Mouse (Mus musculus) hindbrain, postnatal 0 days (tissue): Measurements from ENCODE around the gene Hoxb6. TPM values are rescaled to one million over a fixed set of nuclear protein-coding genes. Genes with fewer than 3 reads are reported as not detected.

Experiments
- ATAC-seq: fragments of 200-750 bp; cut with Nextera tagmentation; 2 replicates; pipeline ENCODE4 v1.8.0; 2017; ENCODE audit warnings: mild to moderate bottlenecking, moderate TSS enrichment, moderate library complexity
- DNase-seq: peaks from one replicate; pipeline ENCODE4 v3.0.0-alpha.2; 2015; ENCODE audit warnings: low spot score
- H3K27ac ChIP-seq: fragments of 300-500 bp; sonication (generic); 2 replicates; pipeline ENCODE4 v1.5.1; 2014; ENCODE audit warnings: mild to moderate bottlenecking
- H3K27me3 ChIP-seq: fragments of 300-500 bp; sonication (generic); 2 replicates; pipeline ENCODE4 v1.6.1; 2014; ENCODE audit warnings: low read length, mixed read lengths; ENCODE audit not compliant: insufficient read depth
- H3K36me3 ChIP-seq: fragments of 300-500 bp; sonication (generic); 2 replicates; pipeline ENCODE4 v1.6.1; 2014; ENCODE audit warnings: low read length, mixed read lengths; ENCODE audit not compliant: insufficient read depth
- H3K4me1 ChIP-seq: fragments of 300-500 bp; sonication (generic); 2 replicates; pipeline ENCODE4 v1.6.1; 2014; ENCODE audit warnings: antibody characterized with exemption, low read length, mixed read lengths; ENCODE audit not compliant: insufficient read depth
- H3K4me2 ChIP-seq: fragments of 300-500 bp; sonication (generic); 2 replicates; pipeline ENCODE4 v1.6.1; 2014; ENCODE audit warnings: low read depth, mild to moderate bottlenecking, low read length, moderate library complexity, mixed read lengths
- H3K4me3 ChIP-seq: fragments of 300-500 bp; sonication (generic); 2 replicates; pipeline ENCODE4 v1.5.1; 2014; ENCODE audit warnings: low read length
- H3K9ac ChIP-seq: fragments of 300-500 bp; sonication (generic); replicated peaks from 2 replicates; pipeline ENCODE4 v1.6.1; 2014; ENCODE audit warnings: mild to moderate bottlenecking, low read length, moderate library complexity, mixed read lengths
- H3K9me3 ChIP-seq: fragments of 300-500 bp; sonication (generic); 2 replicates; pipeline ENCODE4 v1.6.1; 2016; ENCODE audit warnings: low read length, mixed read lengths
- CTCF ChIP-seq: IDR thresholded peaks from 2 replicates; pipeline ENCODE4 v1.5.1; 2016; ENCODE audit warnings: antibody characterized with exemption, control low read depth, low read depth
- WGBS: fragments of 180-500 bp; shearing (Covaris S2); extraction: QIAGEN DNeasy Blood & Tissue Kit; methylation state at CpG from one replicate; pipeline ENCODE4 v1.1.7; 2014; 5-methylcytosine and 5-hydroxymethylcytosine counted together
- polyA plus RNA-seq: library from polyadenylated mRNA; unstranded; fragments of >200 nt; fragmentation: Nextera tagmentation; extraction: Ambion mirVana; gene quantifications from 2 replicates; pipeline ENCODE4 v1.2.1, GENCODE M21; 2015
- total RNA-seq: library from RNA; depleted of rRNA; stranded (reverse); fragments of >200 nt; gene quantifications from 2 replicates; pipeline ENCODE4 v1.2.3, GENCODE M21; 2014

The Hoxb6 gene
- total and polyA plus RNA-seq, 2 experiments from 2014 or later: 23.2 to 29.0 TPM

GRCm38 (mm10) chr11:96346916-96347520 is 54.7 kb downstream of the Hoxb6 start:
- TF ChIP-seq CTCF: no peak
- WGBS: 16% methylated on average over 5 of the region's 5 CpGs
- ATAC-seq (no peak), DNase-seq (no peak)
- Histone ChIP-seq H3K4me1 (0 out of 2 replicates have a peak, but pooled peaks cover 4% of the 10 kb centered on the region), H3K27ac (peak overlapping the region; percentile 89; the same call in 1 of the 2 replicates), H3K4me3 (no peak overlapping the region), H3K9ac (no peak overlapping the region), H3K27me3 (peaks cover 71% of the 10 kb centered on the region), H3K9me3 (no peaks in the 10 kb centered on the region), H3K36me3 (no peaks in the 10 kb centered on the region), H3K4me2 (no peak overlapping the region)

DNA sequence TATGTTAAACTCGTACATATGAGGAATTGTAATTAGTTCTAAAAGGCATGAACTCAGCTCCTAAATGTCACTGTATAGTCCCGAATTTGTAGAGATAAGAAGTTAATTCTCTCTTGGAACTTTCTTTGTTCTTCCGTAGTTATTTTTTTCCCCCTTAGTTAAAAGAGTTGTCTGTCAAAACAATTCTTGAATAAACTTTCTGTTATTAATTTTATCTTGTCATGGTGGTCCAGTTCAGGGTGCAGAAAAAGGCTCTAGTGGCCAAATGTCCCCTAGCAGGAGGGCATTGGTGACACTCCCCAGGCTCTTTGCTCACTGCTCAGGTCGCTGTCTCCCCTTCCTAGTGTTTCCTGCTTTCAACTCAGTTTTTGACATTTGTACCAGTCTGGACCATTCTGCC is 55.4 kb downstream of the Hoxb6 start:
- DNase-seq (no peak), ATAC-seq (no peak)
- H3K9me3 ChIP-seq: no peaks in the 10 kb centered on the region
- H3K9ac ChIP-seq: no peak overlapping the region
- WGBS: 13% methylated on average over 4 of the region's 4 CpGs
- peak overlapping the region; percentile 91 for H3K27ac ChIP-seq
- H3K4me1 ChIP-seq: 0 out of 2 replicates have a peak, but pooled peaks cover 4% of the 10 kb centered on the region
- H3K4me2 ChIP-seq: peak overlapping the region; percentile 24; the same call in 1 of the 2 replicates
- no peak overlapping the region for H3K4me3 ChIP-seq
- peaks cover 73% of the 10 kb centered on the region for H3K27me3 ChIP-seq
- TF ChIP-seq CTCF: no peak
- no peaks in the 10 kb centered on the region for H3K36me3 ChIP-seq

DNA sequence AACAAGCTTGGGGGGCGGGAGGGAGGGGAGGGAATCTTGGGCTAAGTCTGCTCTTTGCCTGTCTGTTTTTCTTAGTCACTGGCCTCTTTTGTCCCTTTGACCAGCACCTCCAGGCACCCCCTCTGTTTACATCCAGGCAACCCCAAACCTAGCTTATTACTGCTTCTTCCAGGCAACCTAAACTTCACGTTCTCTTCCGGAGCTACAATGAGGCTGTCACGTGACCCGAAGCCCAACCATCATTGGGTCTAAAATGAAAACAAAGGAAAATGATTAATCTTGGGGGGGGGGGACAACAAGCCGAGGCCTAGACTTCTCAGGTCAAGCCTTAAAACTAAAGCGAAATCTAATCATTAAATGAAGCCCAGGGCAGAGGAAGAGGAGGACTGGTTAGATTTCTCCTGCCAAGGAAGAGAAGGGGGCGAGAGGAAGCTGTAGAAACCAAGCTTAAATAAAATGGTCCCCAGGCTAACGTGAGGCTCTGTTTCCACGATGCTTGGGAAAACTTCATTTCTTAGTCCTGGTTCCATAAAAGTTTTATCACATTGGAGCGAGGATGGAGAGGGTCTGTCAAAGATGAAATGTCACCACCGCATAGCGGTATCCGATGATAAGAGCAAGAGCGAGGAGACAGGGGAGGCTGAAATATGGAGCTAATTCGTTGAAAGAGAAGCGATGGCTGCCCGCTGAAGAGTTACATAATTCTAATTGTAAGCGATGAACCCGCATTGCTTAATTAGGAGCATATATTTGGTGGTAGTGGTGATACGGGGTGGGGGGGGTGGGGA is 56.1 kb downstream of the Hoxb6 start:
- 6% methylated on average over 21 of the region's 21 CpGs for WGBS
- Histone ChIP-seq H3K4me3 (no peak overlapping the region), H3K4me1 (0 out of 2 replicates have a peak, but pooled peaks cover 4% of the 10 kb centered on the region), H3K9ac (0 out of 2 replicates have a peak overlapping the region, but pooled peaks have one; percentile 28), H3K4me2 (peak overlapping the region; percentile 24), H3K36me3 (no peaks in the 10 kb centered on the region), H3K27me3 (peaks cover 67% of the 10 kb centered on the region), H3K27ac (peak overlapping the region; percentile 91), H3K9me3 (no peaks in the 10 kb centered on the region)
- TF ChIP-seq CTCF: no peak
- DNase-seq (peak; percentile 70), ATAC-seq (no peak)

DNA sequence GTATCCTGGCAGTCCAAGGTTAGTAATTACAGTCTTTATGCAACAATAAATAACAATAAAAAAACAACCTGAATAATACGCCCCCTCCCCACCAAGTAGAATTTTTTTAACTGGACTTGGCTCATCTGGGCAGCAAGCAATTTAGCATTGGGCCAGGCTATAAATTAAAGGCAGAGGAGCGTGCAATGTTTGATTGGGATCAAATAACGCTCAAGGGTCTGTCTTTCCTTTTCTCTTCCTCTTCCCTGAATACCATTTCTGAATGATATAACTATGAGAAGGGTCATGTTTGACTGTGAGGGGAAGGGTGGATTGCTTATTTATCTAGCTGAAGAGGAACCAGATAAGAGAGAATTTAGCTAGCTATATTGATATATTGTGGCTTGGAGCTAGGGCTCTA is 56.7 kb downstream of the Hoxb6 start:
- 16% methylated on average over 3 of the region's 3 CpGs for WGBS
- Histone ChIP-seq H3K27ac (peak overlapping the region; percentile 91), H3K9ac (peak overlapping the region; percentile 28; the same call in 1 of the 2 replicates), H3K27me3 (peaks cover 62% of the 10 kb centered on the region), H3K4me3 (no peak overlapping the region), H3K4me1 (0 out of 2 replicates have a peak, but pooled peaks cover 4% of the 10 kb centered on the region), H3K4me2 (peak overlapping the region; percentile 24), H3K9me3 (no peaks in the 10 kb centered on the region), H3K36me3 (no peaks in the 10 kb centered on the region)
- ATAC-seq: no peak
- TF ChIP-seq CTCF: no peak
- no peak for DNase-seq

GRCm38 (mm10) chr11:96349491-96350340 is 57.4 kb downstream of the Hoxb6 start:
- no peak for ATAC-seq
- 0 out of 2 replicates have a peak overlapping the region, but pooled peaks have one; percentile 28 for H3K9ac ChIP-seq
- peak; percentile 47 for DNase-seq
- H3K4me2 ChIP-seq: peak overlapping the region; percentile 24
- no peaks in the 10 kb centered on the region for H3K36me3 ChIP-seq
- H3K4me1 ChIP-seq: no peaks in the 10 kb centered on the region
- H3K27me3 ChIP-seq: peaks cover 61% of the 10 kb centered on the region
- H3K27ac ChIP-seq: peak overlapping the region; percentile 91
- WGBS: 4% methylated on average over 14 of the region's 14 CpGs
- no peaks in the 10 kb centered on the region for H3K9me3 ChIP-seq
- no peak overlapping the region for H3K4me3 ChIP-seq
- TF ChIP-seq CTCF: no peak

DNA sequence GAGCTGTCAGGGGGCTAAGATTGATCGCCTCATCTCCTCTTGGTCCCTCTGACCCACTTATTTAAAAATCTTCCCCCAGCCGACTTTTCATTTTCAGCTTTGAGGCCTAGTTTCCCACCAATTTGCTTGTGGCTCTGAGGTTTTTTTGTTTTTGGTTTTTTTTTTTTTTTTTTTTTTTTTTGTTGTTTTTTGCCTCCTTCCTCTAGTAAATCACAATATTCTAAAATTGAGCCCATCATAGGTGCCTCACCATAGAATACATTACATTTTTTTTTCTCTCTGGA is 58.0 kb downstream of the Hoxb6 start, which contains the start of gene Hoxb2:
Gene Hoxb2 (plus strand): TSS at position 185 of the 284 bp plus-strand sequence.
- peak within 1 kb of the TSS; percentile 50; the same call in 1 of the 2 replicates for H3K4me3 ChIP-seq
- no peaks in the 10 kb centered on the region for H3K4me1 ChIP-seq
- H3K27me3 ChIP-seq: peaks cover 65% of the 10 kb centered on the region
- ATAC-seq (no peak), DNase-seq (no peak)
- H3K9ac ChIP-seq: peak within 1 kb of the TSS; percentile 30
- peak within 1 kb of the TSS; percentile 59 for H3K4me2 ChIP-seq
- H3K36me3 ChIP-seq: no peaks in the 10 kb centered on the region
- H3K9me3 ChIP-seq: no peaks in the 10 kb centered on the region
- peak within 1 kb of the TSS; percentile 91 for H3K27ac ChIP-seq
- WGBS: 9% methylated on average over 2 of the region's 2 CpGs
- TF ChIP-seq CTCF: no peak
